Mouse (Mus musculus) E14TG2a.4 (cell line): ENCODE results near the gene Timm44.

Source experiments
- CTCF ChIP-seq: conservative IDR thresholded peaks from 2 replicates; pipeline ENCODE4 v1.5.1; 2014; ENCODE audit warnings: low read length
- POU5F1 ChIP-seq: IDR thresholded peaks from 2 replicates; pipeline ENCODE4 v1.6.1; 2014; ENCODE audit warnings: low read length, borderline replicate concordance

- TF ChIP-seq CTCF (no peak), POU5F1 (no peak)
Observed at GRCm38 (mm10) chr8:4276111-4276465, 375 bp upstream of the Timm44 start.
